Mouse (Mus musculus): ENCODE results near the gene Gm36245.

DNA sequence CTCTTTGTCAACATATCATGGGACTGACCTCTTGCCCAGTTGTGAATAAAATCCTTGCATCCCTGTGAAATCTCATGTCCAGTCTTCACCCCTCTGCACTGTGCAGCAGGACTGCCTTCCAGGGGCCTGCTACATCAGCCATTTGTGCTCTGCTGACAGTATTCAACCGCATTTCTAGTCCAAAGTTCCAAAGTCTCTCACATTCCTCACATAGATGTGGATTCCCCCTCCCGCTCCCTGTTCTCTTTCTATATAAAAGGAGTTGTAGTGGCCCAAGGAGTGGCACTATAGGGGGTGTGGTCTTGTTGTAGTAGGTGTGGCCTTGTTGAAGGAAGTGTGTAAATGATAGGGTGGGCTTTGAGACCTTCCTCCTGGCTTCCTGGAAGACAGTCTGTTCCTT lies 8.2 kb upstream of the Gm36245 start:
- no peak for TF ChIP-seq CTCF (IDR thresholded peaks at IDR 0.05; ENCODE audit: extremely low read depth, insufficient read depth, low read length)
- no peak for TF ChIP-seq POLR2A (IDR thresholded peaks at IDR 0.05; ENCODE audit: extremely low read depth, insufficient read depth, low read length)

All from cortical plate, adult 2 months (tissue).